Mouse (Mus musculus) cortical plate, adult 2 months (tissue): ENCODE results near the gene Nrros.

ENCODE experiments used
- CTCF ChIP-seq: fragments of 200-500 bp; IDR thresholded peaks from 2 replicates; pipeline ENCODE4 v1.5.1; 2011; ENCODE audit warnings: mild to moderate bottlenecking, control low read depth, low read length; ENCODE audit not compliant: insufficient read depth; ENCODE audit errors: extremely low read depth
- POLR2A ChIP-seq: fragments of 200-500 bp; IDR thresholded peaks from 2 replicates; pipeline ENCODE4 v1.6.1; 2011; ENCODE audit warnings: mild to moderate bottlenecking, low read length, control low read depth; ENCODE audit not compliant: insufficient read depth; ENCODE audit errors: extremely low read depth

DNA sequence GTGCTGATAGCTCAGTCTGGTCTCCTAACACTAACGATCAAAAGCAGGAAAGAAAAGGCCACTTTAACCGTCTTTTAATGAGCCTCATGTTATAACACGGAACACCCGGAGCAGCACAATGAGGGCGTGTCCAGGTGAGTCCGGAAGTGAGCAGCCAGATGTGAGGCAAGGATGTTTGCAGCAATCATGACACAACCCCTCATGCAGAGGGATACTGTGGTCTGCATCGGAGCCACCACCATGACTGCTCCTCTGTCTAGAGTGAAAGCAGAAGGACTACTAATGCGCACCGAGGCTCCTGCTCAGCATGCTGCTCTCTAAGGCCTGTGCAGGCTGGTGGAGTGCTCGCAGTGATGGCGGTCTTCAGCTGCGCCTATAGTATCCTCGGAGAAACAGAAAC lies 63.1 kb downstream of the Nrros start:
- TF ChIP-seq CTCF = no peak
- TF ChIP-seq POLR2A = no peak
